Mouse (Mus musculus) ES-Bruce4 (cell line): ENCODE results near the gene Olfr370. TPM values are rescaled to one million over a fixed set of nuclear protein-coding genes. Genes with fewer than 3 reads are reported as not detected.
"Not testable (repeated sequence)": the region's sequence is repeated elsewhere in the genome, so short reads cannot be mapped to it uniquely, and the experiment has no call there.

Experiments used
- H3K27ac ChIP-seq: 2 replicates; pipeline ENCODE4 v1.5.1; 2012; ENCODE audit warnings: low read length, inconsistent platforms; ENCODE audit not compliant: insufficient read depth
- H3K27me3 ChIP-seq: 2 replicates; pipeline ENCODE4 v1.6.1; 2012; ENCODE audit warnings: mild to moderate bottlenecking, low read length, inconsistent platforms; ENCODE audit not compliant: control insufficient read depth, poor library complexity, insufficient read depth, severe bottlenecking
- H3K36me3 ChIP-seq: 2 replicates; pipeline ENCODE4 v1.6.1; 2012; ENCODE audit warnings: inconsistent platforms, mild to moderate bottlenecking, low read length, moderate library complexity; ENCODE audit not compliant: control insufficient read depth, poor library complexity, insufficient read depth, severe bottlenecking
- H3K4me1 ChIP-seq: one replicate; pipeline ENCODE4 v1.8.1; 2011; ENCODE audit warnings: low read length; ENCODE audit not compliant: control insufficient read depth, insufficient read depth
- H3K4me3 ChIP-seq: 2 replicates; pipeline ENCODE4 v1.5.1; 2011; ENCODE audit warnings: low read depth, mild to moderate bottlenecking, low read length
- H3K9ac ChIP-seq: 2 replicates; pipeline ENCODE4 v1.6.1; 2012; ENCODE audit warnings: low read depth, mild to moderate bottlenecking, inconsistent platforms; ENCODE audit not compliant: poor library complexity, severe bottlenecking
- H3K9me3 ChIP-seq: replicated peaks from 2 replicates; pipeline ENCODE4 v1.6.1; 2012; ENCODE audit warnings: mild to moderate bottlenecking, low read length, inconsistent platforms; ENCODE audit not compliant: control insufficient read depth, poor library complexity, insufficient read depth, severe bottlenecking
- CTCF ChIP-seq: IDR thresholded peaks from one replicate; pipeline ENCODE4 v1.8.1; 2011; ENCODE audit warnings: low read depth, low read length
- EP300 ChIP-seq: IDR thresholded peaks from 2 replicates; pipeline ENCODE4 v1.6.1; 2011; ENCODE audit warnings: low read depth, low read length; ENCODE audit not compliant: insufficient read depth
- POLR2A ChIP-seq: IDR thresholded peaks from one replicate; pipeline ENCODE4 v1.8.1; 2011; ENCODE audit warnings: low read length; ENCODE audit not compliant: insufficient read depth
- polyA plus RNA-seq: library from polyadenylated mRNA; stranded (reverse); fragments of >200 nt; gene quantifications from 2 replicates; pipeline ENCODE4 v1.2.4, GENCODE M21; 2011; ENCODE audit warnings: low read depth; ENCODE audit not compliant: missing spikeins, insufficient read depth, insufficient read length

Gene Olfr370
- polyA plus RNA-seq, 1 experiment = 0.24 TPM

GRCm38 (mm10) chr8:83568755-83569154 is 33.2 kb downstream of the Olfr370 start:
- Histone ChIP-seq H3K9ac (no peak overlapping the region), H3K4me1 (peaks cover 3% of the 10 kb centered on the region), H3K36me3 (peaks cover 29% of the 10 kb centered on the region), H3K4me3 (no peak overlapping the region), H3K27me3 (no peaks in the 10 kb centered on the region), H3K9me3 (no peaks in the 10 kb centered on the region), H3K27ac (no peak overlapping the region)
- TF ChIP-seq CTCF = no peak
- TF ChIP-seq EP300 = no peak
- no peak for TF ChIP-seq POLR2A

GRCm38 (mm10) chr8:83569165-83569564 is 33.6 kb downstream of the Olfr370 start:
- TF ChIP-seq POLR2A (no peak), EP300 (no peak), CTCF (no peak)
- Histone ChIP-seq H3K9ac (no peak overlapping the region), H3K27me3 (no peaks in the 10 kb centered on the region), H3K9me3 (no peaks in the 10 kb centered on the region), H3K4me3 (no peak overlapping the region), H3K27ac (no peak overlapping the region), H3K4me1 (peaks cover 3% of the 10 kb centered on the region), H3K36me3 (peaks cover 29% of the 10 kb centered on the region)

DNA sequence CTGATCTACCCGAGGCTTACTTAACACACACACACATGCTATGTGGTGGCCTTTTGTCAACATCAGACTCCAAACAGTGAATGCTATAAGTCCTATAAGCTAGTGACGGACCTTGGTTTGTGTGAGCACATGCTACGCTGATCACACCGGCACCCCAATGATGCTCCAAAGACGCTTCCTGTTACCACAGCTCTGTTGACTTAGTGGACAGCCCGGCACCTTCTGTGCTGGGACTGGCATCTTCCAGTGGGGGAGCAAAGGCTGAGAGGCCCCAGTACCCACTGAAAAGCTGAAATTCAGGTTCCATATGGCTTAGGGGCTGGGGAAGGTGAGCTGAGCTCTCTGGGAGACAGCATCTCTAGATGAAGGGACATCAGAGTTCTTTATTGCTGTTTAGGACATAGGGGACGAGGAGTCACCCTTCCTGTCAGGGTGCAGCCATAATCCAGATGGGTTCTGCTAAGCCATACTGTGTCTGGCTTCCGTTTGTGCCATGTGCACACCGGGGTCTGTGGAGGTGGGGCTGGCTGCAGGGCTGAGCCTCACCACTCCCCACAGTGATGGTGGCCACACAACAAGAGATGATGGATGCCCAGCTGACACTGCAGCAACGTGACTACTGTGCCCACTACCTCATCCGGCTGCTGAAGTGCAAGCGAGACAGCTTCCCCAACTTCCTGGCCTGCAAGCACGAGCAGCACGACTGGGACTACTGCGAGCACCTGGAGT is 34.9 kb downstream of the Olfr370 start:
- Histone ChIP-seq H3K9me3 (no peaks in the 10 kb centered on the region), H3K36me3 (peaks cover 29% of the 10 kb centered on the region), H3K9ac (no peak overlapping the region), H3K27me3 (no peaks in the 10 kb centered on the region), H3K4me3 (no peak overlapping the region), H3K27ac (no peak overlapping the region), H3K4me1 (peaks cover 5% of the 10 kb centered on the region)
- TF ChIP-seq CTCF (no peak), POLR2A (no peak), EP300 (no peak)

GRCm38 (mm10) chr8:83571001-83571340 is 35.4 kb downstream of the Olfr370 start:
- H3K9ac ChIP-seq, H3K27me3 ChIP-seq, H3K27ac ChIP-seq, H3K4me3 ChIP-seq, H3K9me3 ChIP-seq, H3K4me1 ChIP-seq: not testable (repeated sequence)
- peaks cover 29% of the 10 kb centered on the region for H3K36me3 ChIP-seq

DNA sequence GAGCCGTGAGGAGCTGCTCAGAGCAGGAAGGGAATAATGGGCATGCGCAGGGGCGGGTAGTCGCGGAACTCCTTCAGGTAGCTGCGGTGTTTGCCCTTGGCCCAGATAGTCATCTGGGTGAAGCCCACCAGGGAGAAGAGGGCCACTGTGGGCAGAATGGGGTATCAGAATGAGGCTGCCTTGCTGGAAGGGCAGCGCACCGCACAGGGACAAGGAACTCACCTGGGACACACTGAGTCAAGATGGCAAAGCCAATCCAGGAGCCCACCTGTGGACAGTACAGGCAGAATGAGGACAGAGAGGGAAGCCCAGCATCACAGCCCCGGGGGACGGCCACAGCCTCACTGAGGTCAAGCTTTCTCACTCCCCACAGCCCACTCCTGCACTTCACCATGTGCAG is 36.2 kb downstream of the Olfr370 start:
- Histone ChIP-seq H3K36me3 (peaks cover 29% of the 10 kb centered on the region), H3K9ac (no peak overlapping the region), H3K27ac (no peak overlapping the region), H3K27me3 (no peaks in the 10 kb centered on the region), H3K9me3 (no peaks in the 10 kb centered on the region), H3K4me1 (peaks cover 5% of the 10 kb centered on the region), H3K4me3 (no peak overlapping the region)
- no peak for TF ChIP-seq POLR2A
- no peak for TF ChIP-seq CTCF
- TF ChIP-seq EP300 = no peak

GRCm38 (mm10) chr8:83572246-83572812 is 36.7 kb downstream of the Olfr370 start:
- Histone ChIP-seq H3K4me3 (no peak overlapping the region), H3K36me3 (peaks cover 29% of the 10 kb centered on the region), H3K27ac (no peak overlapping the region), H3K4me1 (peaks cover 7% of the 10 kb centered on the region), H3K27me3 (no peaks in the 10 kb centered on the region), H3K9me3 (no peaks in the 10 kb centered on the region), H3K9ac (no peak overlapping the region)
- no peak for TF ChIP-seq POLR2A
- TF ChIP-seq EP300 = no peak
- TF ChIP-seq CTCF = no peak
